Mouse (Mus musculus): ENCODE data around the gene Trir.

The Trir gene

DNA sequence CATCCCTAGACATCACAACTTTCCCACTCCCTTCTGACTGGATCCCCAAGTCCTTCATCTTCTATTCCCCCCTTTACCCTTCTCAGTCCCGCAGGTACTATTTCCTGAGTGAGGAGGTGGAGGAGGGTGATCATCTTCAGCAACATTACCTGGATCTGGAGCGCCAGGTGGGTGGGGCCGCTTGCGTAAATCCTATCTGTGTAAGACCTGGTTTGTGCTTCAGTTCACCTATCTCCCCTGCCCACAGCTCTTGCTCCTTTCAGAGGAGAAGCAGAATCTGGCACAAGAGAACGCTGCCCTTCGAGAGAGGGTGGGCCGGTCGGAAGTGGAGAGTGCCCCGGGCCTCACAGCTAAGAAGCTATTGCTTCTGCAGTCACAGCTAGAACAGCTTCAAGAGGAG lies 32.2 kb upstream of the Trir start:
- no peak for DNase-seq (ENCODE audit: inconsistent ontology term)

DNA sequence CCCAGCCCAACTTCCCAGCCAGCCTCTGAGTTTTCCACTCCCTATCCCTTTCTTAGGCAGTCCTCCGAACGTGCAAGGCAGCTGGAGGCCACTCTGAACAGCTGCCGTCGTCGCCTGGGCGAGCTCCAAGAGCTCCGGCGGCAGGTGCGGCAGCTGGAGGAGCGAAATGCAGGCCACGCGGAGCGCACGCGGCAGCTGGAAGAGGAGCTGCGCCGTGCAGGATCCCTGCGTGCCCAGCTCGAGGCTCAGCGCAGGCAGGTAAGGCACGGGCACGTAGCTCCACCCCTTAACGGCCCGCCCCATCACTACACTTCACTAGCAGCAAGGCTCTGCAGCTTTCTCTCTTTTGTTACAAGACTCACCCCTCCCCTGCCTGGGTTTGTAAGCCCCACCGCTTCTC lies 30.9 kb upstream of the Trir start:
- no peak for DNase-seq (ENCODE audit: inconsistent ontology term)

DNA sequence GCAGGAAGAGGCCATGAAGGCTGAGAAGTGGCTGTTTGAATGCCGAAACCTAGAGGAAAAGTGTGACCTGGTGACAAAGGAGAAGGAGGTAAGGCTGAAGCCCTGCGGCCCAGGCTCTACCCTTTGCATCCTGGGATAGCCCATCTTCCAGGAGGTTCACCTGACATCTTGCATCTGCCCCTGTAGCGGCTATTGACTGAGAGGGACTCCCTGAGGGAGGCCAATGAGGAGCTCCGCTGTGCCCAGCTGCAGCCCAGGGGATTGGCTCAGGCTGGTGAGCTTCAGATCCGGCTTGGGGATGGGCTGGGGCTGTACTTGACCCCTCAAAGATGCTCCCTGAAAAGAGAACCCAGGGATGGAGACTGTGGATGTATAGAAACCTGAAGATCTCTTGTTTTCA lies 29.6 kb upstream of the Trir start:
- no peak for DNase-seq (ENCODE audit: inconsistent ontology term)

DNA sequence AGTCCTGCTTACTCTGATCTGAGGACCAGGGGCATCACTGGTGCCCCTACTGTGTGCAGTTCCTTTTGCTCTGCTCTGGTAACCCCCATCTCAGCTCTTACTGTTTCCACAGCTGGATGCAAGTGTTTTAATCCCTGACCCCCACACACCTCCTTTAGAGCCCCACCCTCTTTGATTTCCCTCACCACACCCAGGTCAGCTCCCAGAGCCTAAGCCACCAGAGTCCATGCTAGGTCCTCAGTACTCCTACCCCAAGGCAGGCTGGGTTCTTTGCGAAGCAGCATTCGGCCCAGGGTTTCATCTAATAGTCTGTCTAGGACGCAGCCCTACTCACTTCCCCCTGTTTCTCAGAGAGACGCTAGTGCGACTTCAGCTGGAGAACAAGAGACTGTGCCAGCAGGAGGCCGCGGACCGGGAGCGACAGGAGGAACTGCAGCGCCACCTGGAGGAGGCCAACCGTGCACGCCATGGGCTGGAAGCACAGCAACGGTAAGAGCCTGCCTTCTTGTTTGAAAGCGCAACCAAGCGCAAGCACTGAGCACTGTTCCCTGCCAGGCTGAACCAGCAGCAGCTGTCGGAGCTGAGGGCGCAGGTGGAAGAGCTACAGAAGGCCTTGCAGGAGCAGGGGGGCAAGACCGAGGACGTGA lies 28.9 kb upstream of the Trir start:
- DNase-seq (ENCODE audit: inconsistent ontology term) = peak; percentile 90

DNA sequence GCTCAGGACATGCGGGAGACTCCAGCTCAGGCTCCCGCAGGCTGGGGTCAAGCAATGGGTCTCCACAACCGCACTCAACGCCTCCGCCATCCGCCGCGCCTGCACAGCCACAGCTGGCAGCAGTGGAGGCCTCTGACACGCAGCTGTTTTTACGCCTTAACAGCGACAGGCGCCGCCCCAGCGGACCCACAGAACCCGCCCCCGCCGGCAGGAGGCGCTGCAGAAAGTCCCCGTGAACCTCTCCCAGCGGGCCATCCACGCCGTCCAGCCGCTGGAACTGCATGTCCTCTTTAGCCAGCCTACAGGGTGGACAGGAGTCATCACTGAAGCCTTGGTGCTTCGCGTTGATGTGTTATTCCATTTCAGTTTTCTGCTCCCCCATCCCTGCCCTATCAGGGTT lies 18.9 kb upstream of the Trir start:
- DNase-seq (ENCODE audit: inconsistent ontology term) = no peak

DNA sequence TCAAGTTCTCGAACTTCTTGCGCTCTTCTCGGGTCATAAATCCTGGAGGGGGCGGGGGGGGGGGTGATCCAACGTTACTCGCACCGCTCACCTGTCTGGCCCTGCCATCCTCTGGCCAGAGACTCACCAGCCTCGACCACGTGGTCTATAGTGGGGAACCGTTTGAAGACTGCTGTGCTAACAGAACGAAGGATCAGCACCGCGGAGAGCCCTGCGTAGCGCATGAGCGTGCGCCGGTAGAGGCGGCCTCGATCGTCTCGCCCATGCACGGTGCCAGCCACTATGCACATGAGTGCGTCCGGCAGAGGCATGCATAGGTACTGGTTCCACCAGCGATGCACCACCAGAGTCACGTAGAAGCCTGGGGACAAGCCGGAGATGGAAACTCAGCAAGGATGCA lies 15.4 kb upstream of the Trir start:
- no peak for DNase-seq (ENCODE audit: inconsistent ontology term)

DNA sequence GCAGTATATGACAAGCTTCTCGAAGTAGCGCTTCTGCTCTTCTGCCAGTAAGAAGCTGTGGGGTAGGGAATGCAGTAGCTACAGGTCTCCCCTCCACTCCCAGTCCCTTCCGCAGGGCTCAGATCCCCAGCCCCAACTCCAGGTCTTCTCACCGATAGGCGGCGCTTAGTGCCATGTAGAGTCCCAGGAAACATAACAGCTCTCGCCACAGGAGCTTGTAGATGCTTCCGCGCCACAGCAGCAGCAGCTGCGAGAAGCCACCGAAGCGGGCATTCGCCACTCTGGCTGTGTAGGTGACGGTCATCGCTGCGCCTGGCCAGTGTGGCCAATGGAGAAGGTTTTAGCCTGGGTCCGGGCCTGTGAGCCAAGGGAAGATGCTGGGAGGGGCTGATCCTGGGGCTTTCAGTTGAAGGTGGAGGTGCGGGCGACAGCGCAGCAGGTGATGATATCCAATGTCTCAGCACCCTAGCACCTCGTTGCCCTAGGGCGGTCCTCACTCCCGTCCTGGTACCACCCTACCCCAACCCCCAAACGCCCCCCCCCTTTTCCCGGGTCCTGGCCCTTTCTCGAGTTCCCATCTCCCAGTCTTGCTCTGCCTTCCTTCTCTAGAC lies 13.3 kb upstream of the Trir start:
- DNase-seq (ENCODE audit: inconsistent ontology term) = peak; percentile 66

DNA sequence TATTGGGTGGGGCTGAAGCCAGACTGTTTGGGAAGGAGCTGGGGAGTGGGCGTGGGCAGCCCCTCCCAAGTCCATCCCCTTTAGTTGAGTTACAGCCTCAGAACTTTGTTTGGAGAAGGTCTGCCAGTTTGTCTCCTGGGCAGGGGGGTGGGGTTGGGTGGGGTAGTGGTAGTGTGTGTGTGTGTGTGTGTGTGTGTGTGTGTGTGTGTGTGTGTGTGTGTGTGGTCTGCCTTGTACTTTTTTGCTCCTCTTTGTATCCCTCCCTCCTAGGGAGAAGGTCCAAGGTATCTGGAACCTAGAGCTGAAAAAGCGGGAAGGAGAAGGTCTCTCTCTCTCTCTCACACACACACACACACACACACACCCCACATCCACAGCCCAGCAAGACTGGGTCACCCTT lies 12.2 kb upstream of the Trir start, which contains the start of gene Best2:
Best2 (minus strand) TSS at position 101 of the 400 bp plus-strand sequence.
- DNase-seq (ENCODE audit: inconsistent ontology term) = no peak

DNA sequence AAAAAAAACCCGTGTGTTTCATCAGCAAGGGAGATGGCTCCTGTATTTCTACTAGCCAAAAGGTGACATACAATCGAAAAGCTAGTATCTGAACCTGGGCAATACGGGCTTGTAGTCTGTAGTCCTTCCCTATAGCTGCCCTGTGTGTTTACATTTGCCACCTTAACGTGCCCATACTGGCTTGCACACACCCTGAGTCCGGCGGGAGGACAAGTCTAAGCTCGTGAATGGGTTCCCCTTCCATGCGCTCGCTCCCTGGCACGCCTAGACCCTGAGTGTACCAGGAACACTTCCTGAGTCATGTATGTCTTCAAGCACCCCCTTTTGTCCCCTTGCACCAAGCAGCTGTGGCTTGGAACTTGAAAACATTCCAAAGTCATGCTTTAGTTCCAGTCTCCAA lies 9.9 kb upstream of the Trir start:
- DNase-seq (ENCODE audit: inconsistent ontology term) = peak; percentile 2

DNA sequence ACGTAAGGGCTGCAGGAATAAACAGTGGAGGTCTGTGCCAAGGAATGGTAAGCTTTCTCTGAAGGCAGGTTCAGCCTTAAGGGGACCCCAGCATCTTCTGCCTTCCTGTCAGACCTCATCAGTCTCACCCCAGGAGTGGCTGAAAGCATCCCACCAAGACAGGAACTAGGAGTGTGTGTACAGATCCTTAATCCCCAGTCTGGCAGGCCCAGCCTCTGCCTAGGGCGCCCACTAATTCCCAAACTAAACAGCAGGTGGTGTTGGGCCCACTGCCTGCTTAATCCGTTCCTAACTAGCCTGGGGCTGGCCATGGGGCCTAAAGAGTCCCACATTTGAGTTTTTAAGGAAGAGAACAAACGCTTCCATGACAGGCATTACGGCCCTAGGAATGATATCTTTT lies 9.4 kb upstream of the Trir start:
- no peak for DNase-seq (ENCODE audit: inconsistent ontology term)

DNA sequence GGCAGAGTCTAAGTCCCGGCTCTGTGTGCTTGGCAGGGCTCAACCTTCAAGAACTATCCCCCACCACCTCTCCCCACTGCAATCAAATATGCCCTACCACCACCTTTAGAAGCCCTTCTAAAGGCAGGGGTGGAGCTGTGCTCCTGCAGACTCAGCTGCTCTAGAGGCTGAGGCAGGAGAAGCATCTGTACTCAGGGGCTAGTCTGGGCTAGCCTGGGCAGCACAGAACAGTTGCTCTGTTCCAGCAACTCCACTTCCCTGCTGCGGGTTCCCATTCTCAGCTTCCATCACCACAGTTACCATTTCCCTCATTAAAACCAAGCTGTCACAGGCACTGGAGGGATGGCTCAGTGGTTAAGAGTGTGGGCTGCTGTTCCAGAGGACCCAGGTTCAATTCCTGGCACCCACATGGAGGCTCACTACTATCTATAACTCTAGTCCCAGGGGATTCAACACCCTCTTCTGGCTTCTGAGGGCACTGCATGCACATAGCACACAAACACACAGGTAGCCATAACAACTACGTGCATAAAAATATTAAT lies 5.0 kb upstream of the Trir start:
- DNase-seq (ENCODE audit: inconsistent ontology term) = no peak

DNA sequence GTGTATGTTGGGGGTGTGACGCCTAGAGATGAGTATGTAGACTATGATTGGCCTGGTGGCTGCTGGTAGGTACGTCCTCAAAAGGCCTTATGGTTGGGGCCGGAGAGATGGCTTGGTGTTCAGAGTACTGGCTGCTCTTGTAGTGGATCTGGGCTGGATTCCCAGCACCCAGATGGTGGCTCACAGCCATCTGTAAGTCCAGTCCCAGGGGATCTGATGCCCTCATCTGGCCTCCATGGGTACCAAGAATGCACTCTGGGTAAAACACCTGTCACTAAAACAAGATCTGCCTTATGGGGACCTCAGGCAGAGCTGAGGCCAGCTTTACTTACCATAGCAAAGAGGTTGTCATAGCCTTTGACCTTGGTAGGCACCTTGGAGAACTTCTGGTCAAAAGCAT lies 2.8 kb upstream of the Trir start:
- no peak for DNase-seq (ENCODE audit: inconsistent ontology term)

DNA sequence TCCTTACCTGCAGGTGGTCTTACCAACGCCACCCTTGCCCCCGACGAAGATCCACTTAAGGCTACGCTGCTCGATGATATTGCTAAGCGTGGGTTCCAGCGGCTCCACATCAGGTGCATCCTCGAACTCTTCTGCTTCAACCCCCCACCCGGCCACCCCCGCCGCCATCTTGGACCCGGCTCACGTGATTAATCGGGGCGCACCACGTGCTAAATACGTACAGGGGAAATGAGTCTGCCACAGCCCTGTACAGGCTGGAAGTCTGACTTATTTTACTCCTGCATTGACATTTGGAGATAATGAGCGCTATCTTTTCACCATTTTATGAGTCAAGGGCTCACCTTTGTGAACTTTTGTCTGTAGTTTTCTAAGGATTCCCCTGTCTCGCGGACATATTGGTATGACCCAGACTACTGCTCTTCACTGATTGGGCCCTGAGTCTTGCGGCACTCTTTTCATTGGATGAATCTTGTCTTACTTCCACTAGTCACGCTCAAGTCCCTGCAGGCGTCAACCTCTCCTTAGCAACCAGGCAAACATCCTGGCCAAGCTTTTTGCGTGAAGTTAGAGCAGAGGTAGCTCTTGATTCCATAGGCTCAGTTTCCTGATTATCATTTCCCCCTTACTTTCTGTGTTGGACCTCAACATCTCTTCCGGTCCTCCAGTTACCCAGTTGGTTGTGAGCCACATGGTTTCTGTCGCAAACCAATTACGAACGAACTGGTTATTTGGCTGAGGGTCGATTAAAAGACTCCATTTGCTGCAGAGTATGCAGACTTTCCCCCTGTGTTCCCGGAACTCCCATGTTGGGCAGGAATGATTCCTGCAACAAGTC lies 1.3 kb upstream of the Trir start, which contains the start of gene Asna1:
Asna1 (minus strand) TSS at position 184 of the 835 bp plus-strand sequence.
- DNase-seq (ENCODE audit: inconsistent ontology term) = peak; percentile 89

DNA sequence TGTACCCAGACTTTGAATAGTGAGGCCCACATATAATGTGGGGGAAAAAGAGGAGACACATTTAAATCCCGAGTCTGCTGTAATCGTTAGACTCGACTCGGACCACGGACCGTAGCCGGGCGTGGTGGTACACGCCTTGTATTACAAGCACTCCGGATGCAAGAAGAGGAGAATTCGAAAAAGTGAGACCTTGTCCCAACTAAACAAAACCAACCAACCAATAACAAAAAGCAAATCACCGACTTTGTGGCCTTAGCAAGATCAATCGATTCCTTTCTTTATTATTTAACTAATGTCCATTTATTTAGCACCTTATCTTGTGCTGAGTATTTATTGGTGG lies 863 bp downstream of the Trir start:
- DNase-seq (ENCODE audit: inconsistent ontology term) = peak; percentile 14

DNA sequence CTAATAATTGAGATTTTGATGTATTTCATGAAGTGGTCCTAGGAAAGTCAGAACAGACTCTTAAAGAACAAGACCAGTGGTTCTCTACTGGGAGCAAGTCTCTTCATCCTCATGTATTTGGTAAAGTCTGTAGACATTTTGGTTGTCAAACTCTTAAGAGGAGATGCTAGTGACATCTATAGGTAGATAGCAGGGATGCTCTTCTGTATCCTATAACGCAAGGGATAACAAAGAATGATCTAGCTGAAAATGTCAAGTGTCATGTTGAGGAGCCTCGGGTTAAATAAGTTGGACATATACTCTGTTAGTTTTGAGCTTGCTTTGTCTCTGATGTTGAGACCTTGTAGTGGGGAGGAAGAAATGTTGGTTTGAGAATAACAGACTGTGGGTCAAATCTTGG lies 1.3 kb downstream of the Trir start:
- DNase-seq (ENCODE audit: inconsistent ontology term) = peak; percentile 24

DNA sequence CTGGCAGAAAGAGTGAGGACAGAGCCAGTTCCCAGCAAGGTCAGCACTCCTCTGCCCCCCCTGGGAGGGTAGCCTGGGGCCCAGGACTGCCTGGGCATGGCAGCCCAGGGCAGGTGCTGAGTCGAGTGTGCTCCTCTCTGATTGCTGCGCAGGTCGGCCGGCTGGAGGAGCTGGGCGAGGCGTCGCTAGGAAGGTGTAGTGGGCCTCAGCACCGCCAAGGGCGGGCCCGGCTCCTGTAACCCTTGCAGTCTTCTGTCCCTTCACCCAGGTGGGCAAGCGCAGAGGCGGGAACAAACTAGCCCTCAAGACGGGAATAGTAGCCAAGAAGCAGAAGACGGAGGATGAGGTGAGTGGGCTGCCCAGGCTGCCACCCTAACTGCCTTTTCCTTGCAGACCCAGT lies 2.6 kb downstream of the Trir start:
- no peak for DNase-seq (ENCODE audit: inconsistent ontology term)

DNA sequence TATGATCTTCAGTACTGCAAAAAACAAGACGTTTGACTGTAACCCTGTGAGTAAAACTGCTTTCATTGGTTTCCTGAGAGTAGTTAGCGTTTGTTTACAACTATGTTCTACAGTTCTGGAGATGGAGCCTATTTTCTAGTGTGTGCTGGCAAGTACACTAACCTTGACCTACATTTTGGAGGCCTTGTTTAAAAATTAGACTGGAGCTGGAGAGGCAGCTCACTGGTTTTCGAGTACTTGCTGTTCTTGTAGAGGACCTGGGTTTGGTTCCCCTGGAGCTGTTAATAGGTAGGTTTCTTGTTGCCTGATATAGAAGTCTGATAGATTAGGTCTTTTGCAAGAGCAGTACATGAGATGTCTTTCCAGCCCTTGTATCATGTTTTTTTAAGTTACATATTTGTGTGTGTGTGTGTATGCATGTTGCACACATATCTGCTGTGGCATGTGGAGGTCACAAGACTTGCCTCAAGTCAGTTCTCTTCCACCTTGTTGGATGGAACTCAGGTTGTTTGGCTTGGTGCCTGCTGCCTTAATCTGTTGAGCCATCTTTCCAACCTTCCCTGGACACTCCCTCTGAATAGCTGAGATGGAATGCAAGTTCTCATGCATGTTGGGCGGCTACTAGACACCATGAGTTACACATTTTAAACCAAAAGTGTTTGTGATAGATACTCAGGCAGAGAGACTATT lies 6.1 kb downstream of the Trir start:
- DNase-seq (ENCODE audit: inconsistent ontology term) = no peak

DNA sequence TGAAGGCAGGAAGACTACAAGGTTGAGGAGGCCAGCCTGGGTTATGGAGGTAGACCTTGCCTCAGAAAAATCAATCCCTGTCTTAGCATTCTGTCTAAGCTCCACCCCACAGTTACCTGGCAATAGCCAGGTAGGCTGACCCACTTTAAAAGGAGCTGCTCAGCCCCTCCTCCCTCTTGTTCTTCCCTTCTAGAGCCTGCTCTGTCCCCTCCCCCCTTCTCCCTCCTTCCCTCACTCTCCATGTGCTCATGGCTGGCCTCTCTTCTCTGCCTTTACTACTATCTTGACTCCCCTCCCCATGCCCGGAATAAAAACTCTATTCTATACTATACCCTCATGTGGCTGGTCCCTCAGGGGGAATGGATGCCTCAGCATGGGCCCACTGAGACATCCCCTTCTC lies 7.2 kb downstream of the Trir start:
- no peak for DNase-seq (ENCODE audit: inconsistent ontology term)

DNA sequence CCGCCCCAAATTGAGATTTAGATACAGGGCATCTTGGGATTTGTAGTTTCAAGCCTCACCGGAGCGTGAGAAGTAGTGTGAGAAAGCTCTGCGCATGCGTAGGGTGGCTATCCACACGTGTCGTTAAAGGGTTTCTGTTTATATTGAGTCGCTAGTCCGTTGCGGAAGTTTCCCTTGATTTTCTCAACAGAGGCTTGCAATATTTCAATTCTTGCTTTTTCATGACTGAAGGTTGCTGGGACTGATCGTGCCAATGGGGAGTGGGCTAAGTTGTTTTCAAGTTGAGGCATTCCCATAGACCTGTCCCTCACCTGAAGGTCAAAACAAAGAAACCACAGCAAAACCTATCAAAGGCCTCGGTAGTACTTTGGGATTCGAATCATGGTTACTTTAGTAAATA lies 8.1 kb downstream of the Trir start:
- DNase-seq (ENCODE audit: inconsistent ontology term) = peak; percentile 46

DNA sequence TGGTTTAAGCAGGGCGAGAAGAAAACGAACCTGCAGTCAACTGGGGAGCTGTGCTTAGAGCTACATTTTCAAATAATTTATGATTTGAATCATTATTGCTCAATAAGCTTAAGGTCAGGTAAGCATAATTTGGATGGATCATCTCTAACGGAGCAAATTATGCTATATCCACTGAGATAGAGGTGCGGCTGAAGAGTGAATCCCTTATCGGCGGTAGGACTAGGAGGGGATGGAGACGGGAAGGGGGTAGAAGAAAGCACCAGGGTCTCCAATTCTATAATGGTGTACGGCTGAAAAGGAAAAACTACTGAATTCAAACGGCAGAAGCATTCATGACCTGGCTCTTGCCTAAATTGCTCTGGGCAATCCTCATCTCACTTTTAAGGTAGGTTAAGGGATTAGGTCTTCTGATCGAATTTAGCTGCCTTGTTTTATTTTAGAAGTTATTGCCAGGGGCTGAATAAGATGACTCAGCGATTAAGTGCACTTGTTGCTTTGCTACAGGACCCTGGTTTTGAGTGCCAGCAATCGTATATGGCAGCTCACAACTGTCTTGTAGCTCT lies 8.6 kb downstream of the Trir start:
- peak; percentile 15 for DNase-seq (ENCODE audit: inconsistent ontology term)

DNA sequence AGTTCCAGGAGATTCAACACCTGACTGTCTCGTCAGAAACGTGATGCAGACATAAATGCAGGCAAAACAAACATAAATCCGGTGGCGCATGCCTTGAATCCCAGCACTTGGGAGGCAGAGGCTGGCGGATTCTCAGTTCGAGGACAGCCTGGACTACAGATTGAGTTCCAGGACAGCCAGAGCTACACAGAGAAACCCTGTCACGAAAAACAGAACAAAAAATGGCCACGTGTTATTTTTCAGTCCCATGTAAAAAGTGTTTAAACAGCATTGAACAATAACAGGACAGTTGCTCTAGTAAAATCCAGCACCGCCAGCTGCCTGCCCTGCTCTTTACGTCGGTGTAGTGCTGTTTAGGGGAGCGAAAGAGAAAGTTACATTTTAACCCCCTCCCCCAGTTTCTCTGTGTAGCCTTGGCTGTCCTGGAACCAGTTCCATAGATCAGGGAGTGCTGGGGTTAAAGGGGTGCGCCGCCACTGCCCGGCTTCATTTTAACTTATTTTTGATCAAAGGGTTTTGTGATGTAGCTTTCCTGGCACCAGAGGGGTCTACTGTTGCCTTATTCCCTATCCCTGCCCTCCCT lies 9.2 kb downstream of the Trir start:
- DNase-seq (ENCODE audit: inconsistent ontology term) = no peak

DNA sequence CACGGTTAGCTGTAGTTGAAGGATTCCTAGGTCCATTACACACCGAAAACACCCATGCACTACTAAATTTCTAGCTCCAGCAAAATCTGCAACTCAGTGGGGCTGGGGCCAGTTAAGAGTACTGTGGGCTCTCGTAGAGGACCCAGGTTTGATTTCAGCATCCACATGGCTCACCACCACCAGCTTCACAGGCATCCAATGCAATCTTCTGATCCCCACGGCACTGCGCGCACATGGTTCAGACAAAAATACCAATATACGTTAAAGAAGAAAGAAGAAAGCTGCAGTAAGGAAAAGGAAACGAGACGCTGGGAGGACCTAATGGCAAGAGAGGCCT lies 9.7 kb downstream of the Trir start:
- no peak for DNase-seq (ENCODE audit: inconsistent ontology term)
